Mouse (Mus musculus) cortical plate, adult 2 months (tissue): Measurements from ENCODE around the gene 1110051M20Rik.

ENCODE experiments used
- CTCF ChIP-seq: fragments of 200-500 bp; IDR thresholded peaks from 2 replicates; pipeline ENCODE4 v1.5.1; 2011; ENCODE audit warnings: mild to moderate bottlenecking, control low read depth, low read length; ENCODE audit not compliant: insufficient read depth; ENCODE audit errors: extremely low read depth
- POLR2A ChIP-seq: fragments of 200-500 bp; IDR thresholded peaks from 2 replicates; pipeline ENCODE4 v1.6.1; 2011; ENCODE audit warnings: mild to moderate bottlenecking, low read length, control low read depth; ENCODE audit not compliant: insufficient read depth; ENCODE audit errors: extremely low read depth

DNA sequence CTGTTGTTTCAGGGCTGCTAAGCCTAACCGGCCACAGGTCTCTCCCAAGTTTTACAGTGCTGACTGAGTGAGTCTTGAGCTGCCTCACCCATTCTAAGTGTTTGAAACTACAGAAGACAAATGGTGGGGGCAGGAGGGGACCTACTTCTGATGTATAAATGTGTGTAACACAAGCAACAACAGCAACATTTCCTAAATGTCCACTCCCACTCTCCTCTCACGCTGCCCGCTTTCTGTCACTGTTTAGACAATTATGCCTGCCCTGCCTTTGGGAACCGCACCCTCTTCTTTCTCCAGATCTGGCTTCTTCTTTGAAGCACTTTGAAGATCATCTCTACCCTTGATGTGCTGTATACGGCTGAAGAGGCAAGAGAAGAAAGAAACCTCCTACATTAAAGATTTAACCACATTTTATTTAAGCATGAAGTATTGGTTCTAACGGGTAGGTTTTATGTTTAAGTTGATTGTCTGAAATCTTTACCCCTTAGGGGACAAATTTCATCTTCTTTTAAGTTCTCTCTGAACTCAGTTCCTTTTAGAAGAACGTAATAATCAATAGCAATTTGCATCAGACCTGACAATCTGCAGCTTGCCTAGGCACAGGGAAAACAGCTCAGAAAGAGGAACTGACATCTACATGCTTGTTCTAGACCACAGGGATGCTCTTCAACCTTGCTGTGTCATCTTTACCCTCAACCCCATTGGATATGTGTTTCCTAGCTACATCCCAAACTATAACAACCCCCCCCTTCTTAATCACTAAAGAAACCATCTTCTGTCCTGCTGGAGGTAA, 113.3 kb downstream of the 1110051M20Rik start:
- TF ChIP-seq POLR2A (no peak), CTCF (no peak)
